Mouse (Mus musculus) testis, postnatal 14 days (tissue): ENCODE data around the gene Sf1.

ENCODE experiments used
- DNase-seq: peaks from one replicate; pipeline ENCODE4 v3.0.0; 2021; ENCODE audit warnings: low spot score

The Sf1 gene

DNA sequence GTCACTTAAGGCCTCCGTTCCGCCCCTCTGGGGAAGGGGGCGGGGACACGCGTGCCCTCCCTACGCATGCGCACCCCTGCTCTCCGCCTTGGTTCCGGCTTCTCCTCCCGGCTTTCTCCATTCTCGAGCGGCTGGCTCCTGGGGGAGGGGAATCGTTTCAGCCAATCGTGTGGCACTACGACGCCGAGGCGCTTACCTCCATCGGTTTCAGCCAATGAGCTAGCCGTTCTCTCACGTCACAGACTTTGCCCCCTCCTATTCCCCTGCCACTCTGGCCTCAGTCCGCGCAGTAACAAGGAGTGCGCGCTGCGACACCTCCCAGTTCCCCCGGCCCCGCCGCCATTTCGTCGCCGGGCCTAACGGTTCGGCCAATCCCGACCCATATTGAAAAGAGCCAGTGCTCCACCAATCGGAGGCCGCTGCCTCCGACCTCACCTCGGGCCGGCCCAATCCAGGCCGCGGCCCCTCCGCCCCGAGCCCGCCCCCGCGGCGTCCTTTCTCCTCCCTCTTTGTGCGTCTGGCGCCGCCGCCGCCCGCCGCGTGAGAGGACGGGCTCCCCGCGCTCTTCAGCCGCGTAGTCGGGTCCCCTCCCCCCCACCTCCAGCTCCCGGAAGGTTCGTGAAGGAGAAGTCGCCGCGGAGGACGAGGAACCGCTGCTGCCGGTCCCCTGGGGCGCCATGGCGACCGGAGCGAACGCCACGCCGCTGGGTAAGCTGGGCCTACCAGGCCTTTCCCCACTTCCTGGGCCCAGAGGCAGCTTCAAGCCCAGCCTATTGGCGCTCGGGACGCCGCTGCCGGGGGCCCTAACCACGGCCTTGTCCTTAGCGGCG lies at the start of gene Sf1:
TSS of gene Sf1 (plus strand) at position 280 of the 830 bp plus-strand sequence.
- DNase-seq: peak; percentile 100

DNA sequence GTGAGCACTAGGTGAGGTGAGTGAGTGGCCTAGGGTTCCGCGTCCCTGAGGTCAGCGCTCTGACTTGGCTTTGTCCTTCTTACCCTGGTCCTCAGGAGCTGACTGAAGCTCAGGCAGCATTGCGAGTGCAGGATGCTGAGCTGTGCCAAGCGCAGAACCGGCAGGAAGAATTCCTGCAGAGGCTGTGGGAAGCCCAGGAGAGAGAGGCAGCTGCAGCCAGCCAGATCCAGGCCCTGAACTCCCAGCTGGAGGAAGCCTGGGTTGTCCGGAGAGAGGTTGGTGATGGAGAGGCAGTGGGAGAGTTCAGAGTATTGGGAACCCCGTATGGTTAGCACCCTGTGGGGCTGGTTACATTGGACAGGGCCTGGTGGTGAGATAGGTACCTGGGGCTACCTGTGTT lies 49.7 kb upstream of the Sf1 start:
- no peak for DNase-seq

GRCm38 (mm10) chr19:6314513-6314912 lies 49.0 kb upstream of the Sf1 start:
- DNase-seq: no peak

- no peak for DNase-seq
These were observed 47.9 kb upstream of the Sf1 start for GRCm38 (mm10) chr19:6315573-6315972.

DNA sequence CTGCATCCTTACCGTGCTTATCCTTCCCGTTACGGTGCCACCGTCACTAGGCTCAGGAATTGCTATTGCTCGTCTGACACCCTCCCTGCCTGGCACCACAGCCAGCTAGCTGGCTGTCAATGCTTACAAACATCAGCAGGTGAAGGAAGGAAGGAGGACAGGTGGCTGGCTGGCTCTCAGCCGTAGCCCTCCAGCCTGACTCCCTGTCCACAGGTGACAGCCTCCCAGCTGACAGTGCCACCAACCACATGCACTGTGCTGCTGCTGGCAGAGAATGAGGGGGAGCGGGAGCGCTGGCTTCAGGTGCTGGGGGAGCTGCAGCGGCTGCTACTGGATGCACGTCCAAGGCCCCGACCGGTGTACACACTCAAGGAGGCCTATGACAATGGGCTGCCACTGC lies 45.3 kb upstream of the Sf1 start:
- DNase-seq: no peak

DNA sequence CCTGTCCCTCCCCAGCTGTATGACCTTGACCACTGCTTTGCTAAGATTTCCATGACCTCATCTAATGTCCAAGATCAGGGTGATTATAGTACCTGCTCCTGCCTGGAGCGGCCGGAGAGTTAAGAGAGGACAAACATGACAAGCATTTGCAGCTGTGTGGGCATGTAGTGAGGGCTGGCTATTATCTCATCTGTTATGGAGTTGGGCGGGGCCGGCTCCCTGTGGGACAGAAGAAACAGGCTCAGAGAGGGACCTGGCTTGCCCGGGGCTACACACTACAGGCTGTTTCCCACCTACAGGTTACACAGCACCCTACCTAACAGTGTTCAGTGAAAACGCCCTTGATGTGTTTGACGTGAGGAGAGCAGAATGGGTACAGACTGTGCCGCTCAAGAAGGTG lies 42.1 kb upstream of the Sf1 start:
- DNase-seq: no peak

GRCm38 (mm10) chr19:6321786-6322621 lies 41.5 kb upstream of the Sf1 start:
- peak; percentile 66 for DNase-seq

DNA sequence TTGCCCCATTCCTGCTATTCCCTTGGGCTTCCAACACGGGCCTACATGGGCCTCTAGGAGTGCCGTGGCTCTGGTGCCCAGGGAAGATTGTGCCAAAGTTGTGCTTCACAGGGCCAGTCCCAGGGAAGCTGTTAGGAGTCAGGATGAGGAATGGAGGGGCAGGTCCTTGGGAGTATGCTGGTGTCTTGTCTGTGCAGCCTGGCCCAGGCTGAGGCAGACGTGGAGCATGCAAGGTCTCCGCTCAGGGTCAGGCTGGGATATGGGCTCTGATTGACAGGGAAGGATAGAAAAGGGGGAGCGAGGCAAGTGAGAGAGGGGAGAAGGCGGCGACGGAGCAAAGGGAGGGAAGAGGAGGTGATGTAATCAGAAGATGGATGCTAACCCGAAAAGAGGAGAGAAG lies 38.7 kb upstream of the Sf1 start:
- DNase-seq: no peak

DNA sequence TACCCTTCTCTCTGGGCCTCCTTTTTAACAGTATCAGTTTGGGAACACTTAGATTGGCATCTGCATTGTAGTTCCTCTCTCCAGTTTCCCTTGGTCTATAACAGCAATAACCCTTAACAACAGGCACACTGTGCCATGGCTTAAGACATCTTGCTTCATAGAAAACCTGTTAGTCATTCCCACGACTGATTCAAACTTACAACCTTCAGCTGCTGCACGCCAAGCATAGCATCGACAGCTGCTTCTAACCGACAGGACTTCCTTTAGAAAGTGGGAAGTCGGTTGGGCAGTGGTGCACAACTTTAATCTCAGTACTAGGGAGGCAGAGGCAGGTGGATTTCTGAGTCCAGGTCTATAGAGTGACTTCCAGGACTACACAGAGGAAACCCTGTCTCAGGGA lies 32.3 kb upstream of the Sf1 start:
- DNase-seq: no peak

GRCm38 (mm10) chr19:6331719-6332516 lies 31.6 kb upstream of the Sf1 start:
- DNase-seq: no peak

- DNase-seq: no peak
These were observed 29.5 kb upstream of the Sf1 start for GRCm38 (mm10) chr19:6333761-6334595.

GRCm38 (mm10) chr19:6334673-6335457 lies 28.6 kb upstream of the Sf1 start, which contains the start of gene Men1:
TSS of gene Men1 (plus strand) at chr19:6334979.
- peak; percentile 93 for DNase-seq

DNA sequence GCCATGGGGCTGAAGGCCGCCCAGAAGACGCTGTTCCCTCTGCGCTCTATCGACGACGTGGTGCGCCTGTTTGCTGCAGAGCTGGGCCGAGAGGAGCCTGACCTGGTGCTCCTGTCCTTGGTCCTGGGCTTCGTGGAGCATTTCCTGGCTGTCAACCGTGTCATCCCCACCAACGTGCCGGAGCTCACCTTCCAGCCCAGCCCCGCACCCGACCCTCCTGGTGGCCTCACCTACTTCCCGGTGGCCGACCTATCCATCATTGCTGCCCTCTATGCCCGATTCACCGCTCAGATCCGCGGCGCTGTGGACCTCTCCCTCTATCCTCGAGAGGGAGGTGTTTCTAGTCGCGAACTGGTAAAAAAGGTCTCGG lies 28.0 kb upstream of the Sf1 start:
- no peak for DNase-seq

GRCm38 (mm10) chr19:6336920-6337319 lies 26.6 kb upstream of the Sf1 start:
- DNase-seq: no peak

DNA sequence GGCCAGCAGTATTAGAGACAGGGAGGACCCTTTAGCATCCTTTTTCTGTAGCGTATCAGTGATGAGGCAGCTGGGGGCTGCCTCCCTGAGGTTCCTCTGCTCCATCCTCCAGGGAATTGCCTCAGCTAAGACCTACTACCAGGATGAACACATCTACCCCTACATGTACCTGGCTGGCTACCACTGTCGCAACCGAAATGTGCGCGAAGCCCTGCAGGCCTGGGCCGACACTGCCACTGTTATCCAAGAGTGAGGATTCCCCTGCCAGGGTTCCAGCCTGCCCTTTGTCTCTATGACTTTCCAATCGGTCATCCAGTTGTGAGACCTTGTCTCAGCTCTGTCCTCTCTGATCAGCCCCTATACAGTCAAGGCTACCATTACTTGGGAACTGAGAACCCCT lies 25.3 kb upstream of the Sf1 start:
- no peak for DNase-seq

DNA sequence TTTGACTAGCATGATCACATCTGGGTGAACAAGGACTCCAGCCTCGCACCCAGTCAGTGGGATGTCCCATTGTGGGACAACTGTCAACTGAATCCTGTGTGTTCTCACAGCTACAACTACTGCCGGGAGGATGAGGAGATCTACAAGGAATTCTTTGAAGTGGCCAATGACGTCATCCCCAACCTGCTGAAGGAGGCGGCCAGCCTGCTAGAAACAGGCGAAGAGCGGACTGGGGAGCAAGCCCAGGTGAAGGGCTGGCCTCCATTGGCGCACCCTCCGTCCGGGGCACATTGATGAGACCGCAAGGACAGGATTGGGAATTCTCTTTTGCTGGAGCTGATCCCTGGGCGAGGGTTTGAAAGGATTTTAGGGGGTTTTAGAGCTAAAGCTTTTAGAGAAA lies 24.8 kb upstream of the Sf1 start:
- DNase-seq: no peak

DNA sequence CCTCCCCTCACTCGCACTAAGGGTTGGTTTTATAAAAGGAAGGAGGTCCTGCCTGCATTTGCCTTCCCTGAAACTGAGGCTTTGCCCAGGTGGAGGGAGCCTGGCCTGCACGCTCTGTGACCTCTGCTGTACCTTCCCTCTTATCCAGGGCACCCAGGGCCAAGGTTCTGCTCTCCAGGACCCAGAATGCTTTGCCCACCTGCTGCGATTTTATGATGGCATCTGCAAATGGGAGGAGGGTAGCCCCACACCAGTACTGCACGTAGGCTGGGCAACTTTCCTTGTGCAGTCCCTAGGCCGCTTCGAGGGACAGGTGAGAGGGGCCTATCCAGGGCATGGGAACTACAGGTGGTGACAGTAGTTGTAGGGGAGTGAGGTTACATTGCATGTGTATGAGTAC lies 24.3 kb upstream of the Sf1 start:
- no peak for DNase-seq

DNA sequence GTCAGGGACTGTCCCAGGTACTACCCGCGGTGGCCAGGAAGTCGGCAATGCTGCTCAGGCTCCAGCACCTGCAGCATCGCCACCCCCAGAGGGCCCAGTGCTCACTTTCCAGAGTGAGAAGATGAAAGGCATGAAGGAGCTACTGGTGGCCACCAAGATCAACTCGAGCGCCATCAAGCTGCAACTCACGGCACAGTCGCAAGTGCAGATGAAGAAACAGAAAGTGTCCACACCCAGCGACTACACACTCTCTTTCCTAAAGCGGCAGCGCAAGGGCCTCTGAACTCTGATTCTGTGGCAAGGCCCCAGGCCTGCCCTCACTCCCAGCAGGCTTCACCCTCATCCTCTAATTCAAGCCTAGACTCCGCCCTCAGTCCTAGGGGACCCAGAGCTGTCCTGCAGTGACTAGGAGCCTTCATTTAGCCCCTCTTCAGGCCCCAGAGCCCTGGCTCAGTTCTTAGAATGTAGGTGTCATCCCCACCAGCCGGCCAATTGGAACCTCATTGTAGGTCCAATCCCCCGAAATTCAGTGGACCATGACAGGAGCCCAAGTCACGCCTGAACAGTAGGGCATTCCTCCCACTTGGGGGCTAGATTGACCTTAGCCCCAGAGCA lies 23.5 kb upstream of the Sf1 start:
- DNase-seq: no peak

GRCm38 (mm10) chr19:6340524-6341452 lies 22.7 kb upstream of the Sf1 start, which contains the start of gene Map4k2:
TSS of gene Map4k2 (plus strand) at chr19:6341135.
- peak; percentile 85 for DNase-seq
